Mouse (Mus musculus) ZHBTc4 (cell line): ENCODE measurements around the gene Ppfia4.

Source experiments
- DNase-seq: peaks from one replicate; pipeline ENCODE4 v3.0.0-alpha.2; 2011; ENCODE audit warnings: low read depth, low spot score

Ppfia4 gene

DNA sequence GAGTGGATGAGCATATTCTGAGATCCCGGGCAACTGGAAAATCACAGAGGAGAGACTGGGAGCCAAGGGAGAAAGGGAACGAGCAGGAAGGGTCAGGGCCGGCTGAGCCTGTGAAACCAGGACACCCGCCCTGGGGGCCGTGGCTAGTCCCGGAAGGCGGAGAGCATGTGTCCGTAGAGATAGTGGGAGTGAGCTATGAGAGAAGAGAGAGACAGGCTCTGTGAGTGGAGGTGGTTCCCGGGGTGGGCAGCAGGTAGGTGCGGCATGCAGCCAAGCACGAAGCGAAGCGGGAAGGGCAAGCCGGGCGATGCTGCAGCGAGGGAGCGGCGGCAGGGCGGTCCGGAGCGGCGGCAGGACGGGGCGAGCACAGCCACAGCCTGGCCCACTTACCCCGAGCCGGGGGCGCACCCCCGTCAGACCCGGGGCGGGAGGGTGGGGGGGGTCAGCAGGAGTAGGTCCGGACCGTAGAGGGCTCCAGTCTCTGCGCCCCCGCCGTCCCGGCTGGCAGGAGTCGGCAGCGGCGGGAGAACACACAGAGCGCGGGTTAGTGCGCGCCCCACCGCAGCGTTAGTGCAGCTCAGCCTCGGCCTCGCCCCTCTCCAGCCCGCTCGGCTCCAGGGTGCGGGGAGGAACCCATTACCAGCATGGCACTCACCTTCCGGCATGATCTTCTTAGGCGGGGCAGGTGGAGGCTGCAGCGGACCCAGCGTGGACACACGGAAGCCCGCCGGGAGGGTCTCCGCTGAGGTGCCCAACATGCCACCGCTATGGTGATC is 33.9 kb downstream of the Ppfia4 start:
- DNase-seq = peak; percentile 56

DNA sequence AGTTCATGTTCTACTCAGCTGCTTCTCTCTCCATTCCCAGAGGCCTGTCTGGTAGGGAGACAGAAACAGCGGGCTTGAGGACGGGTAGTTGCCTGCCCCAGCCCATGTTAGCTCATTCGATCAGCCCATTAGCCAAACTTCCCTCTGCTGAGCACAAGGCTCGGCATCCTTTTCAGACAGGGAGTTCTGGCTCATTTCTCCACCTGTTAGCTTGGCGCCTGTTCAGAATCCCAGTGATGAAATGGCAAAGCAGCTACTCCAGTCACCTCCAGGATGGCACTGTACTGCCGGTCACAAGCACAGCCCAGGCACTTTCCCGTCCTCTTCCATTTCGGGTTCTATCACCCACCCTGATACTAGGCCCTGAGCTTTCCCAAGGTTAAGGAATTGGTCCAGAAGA is 35.5 kb downstream of the Ppfia4 start:
- DNase-seq = no peak

DNA sequence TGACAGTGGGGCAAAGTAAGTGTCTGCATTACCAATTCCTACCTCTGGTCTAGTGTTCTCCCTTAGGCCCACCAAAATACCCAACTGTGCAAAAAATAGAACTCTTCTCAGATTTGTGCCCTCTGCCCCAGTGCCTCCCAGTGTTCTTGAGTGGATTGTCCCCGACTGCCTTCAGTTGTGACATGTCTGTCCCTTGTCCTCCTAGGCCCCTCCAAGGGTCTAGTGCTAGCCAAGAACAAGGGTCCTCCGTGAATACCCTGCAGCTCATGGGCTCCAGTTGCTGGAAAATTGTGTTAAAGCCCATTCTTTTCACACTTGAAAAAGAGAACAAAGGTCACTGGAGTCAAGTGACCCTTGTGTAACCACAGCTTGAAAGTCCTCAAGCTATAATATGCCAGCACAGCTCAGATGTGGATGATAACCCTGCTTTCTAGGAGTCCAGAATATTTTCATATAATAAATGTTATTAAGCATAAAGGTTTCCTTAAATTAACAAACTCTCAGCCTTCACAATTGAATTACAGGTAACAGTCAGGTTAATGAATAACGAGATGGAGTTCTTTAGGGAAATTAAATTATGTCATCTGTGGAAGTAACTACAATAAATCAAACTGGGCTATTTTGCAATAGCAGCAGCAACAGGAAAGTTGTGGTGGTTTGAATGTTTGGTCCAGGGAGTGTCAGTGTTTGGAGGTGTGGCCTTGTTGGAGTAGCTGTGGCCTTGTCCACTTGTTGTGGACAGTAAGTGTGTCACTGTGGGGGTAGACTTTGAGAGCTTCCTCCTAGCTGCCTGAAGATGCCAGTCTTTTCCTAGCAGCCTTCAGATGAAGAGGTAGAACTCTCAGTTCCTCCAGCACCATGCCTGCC is 38.8 kb downstream of the Ppfia4 start:
- no peak for DNase-seq

DNA sequence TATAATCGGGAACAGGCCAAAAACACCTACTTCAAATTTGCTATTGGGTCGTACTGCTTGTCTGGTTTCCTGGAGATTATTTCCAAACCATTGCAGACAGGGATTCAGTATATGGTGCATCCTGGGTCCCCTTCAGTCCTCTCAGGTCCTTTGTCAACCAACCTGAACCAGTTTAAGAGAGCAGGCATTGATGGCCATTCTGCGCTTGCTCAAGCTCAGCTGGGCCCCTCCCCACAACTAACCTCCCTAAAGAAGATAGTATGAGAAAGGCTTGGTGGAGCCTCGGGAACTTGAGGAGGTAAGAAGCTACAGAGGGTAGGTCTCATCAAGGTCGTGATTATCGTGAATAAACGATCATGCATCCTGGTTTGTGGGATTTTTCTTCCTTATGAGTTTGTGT is 39.5 kb downstream of the Ppfia4 start:
- DNase-seq = no peak

DNA sequence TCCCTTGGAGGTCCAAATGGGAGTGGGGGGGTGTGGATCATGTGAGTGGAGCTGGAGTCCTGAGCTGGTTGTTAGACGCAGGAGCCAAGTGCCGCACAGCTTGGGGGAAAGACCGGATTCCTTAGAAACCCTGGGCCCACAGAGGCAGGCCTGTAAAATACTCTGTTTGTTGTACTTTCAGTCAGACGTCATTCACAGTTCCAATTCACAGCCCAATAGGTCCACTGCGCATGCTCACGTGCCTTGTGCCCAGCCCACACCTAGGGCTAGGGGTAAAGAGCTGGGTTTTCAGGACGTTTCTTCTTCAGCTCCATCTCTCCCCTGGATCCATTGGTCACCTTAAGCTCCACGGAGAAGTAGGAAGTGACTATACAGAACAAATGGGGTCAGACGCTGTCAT is 40.1 kb downstream of the Ppfia4 start:
- DNase-seq = no peak

DNA sequence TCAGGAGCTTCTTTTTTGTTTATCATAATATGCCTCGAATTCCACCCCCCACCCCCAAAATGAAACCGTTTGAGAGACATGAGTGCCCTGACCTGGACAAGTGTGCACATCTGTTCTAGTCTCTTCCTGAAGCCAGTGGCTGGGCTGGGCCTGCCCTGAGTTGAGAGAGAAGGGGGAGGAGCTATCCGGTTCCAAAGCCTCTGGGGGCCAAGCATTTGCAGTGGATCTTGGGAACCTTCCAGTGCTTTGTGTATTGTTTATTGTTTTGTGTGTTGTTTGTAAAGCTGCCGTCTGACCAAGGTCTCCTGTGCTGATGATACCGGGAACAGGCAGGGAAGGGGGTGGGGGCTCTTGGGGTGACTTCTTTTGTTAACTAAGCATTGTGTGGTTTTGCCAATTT is 40.7 kb downstream of the Ppfia4 start:
- peak; percentile 52 for DNase-seq

DNA sequence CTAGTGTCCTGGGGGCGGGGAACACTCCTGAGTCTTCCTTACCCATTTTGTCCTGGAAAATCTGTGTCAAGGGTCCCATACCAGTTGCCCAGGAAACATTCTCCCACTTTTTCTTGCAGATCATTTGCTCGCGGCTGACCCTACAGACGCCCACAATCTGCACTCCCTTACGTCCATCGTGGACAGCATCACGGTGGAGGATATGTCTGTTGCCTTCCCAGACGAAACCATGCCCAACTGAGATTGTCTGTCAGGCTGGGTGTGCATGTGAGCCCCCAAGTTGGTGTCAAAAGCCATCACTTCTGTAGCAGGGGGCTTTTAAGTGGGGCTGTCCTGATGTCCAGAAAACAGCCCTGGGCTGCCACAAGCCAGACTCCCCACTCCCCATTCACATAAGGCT is 41.2 kb downstream of the Ppfia4 start:
- DNase-seq = no peak

DNA sequence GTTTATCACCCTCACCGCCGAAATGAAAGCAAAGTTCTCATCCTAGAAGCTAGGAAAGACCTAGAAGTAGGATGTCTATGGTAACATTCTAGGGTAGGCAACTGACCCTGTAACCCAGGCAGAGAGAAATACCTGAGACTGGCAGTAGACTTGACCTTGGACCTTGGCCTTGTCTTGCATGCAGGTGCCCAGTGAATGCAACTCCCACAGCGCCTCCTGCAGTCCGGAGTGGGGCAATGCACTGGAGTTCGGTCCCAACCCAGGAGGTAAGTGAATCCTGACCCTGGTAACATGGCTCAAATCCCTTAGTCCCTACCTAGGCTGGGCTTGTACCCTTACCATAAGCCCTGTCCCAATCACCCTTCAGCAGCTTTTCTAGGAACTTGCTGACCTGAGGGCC is 41.8 kb downstream of the Ppfia4 start:
- peak; percentile 81 for DNase-seq

DNA sequence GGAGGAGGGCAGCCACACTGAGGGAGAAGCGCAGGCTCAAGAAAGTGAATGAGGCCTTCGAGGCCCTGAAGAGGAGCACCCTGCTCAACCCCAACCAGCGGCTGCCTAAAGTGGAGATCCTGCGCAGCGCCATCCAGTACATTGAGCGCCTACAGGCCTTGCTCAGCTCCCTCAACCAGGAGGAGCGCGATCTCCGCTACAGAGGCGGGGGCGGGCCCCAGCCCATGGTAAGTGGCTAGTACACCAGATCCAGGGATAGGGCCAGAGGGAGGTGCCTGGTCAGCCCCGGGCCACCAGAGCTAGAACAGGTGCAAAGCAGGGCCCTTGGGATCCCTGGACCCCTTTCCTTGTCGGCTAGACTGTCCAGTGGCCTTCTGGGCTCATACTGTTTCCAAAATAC is 42.4 kb downstream of the Ppfia4 start:
- peak; percentile 52 for DNase-seq

DNA sequence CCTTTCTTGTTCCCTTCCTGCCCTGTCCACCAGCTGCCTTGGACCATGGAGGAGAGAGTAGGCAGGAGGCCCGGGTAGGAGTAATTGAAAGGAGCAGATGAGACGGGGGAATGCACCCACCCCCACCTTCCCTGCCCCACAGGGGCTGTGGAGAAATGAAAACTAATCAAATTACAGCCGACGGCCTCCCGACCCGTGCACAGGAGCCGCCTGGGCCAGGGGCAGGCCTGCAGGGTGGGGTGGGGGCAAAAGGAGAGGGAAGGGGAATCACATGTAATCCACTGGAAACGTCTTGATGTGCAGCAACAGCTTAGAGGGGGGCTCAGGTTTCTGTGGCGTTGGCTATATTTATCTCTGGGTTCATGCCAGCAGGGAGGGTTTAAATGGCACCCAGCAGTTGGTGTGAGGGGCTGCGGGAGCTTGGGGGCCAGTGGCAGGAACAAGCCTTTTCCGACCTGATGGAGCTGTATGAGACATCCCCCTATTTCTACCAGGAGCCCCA is 43.1 kb downstream of the Ppfia4 start, which contains the start of gene Myog:
Gene Myog, plus strand, starts transcription at position 392 of the 502 bp plus-strand sequence.
- no peak for DNase-seq

DNA sequence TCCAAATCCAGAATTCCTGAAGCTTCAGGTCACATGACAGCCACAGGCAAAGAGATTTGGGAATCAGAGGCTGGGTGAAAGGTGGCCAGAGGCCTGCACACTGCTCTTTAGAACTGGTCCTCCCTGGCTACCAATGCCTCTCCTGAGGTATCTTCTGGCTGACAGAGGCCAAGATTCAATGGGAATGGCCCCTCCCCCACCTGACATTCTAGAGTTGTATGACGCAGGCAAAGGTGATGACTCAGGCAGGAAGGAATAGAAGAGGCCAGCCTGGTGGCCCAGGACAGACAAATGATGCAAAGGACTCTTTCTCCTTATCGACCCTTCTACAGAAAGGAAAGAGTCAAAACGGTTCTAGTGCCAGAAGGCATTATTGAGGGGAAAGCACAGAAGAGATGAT is 44.5 kb downstream of the Ppfia4 start:
- DNase-seq = no peak

DNA sequence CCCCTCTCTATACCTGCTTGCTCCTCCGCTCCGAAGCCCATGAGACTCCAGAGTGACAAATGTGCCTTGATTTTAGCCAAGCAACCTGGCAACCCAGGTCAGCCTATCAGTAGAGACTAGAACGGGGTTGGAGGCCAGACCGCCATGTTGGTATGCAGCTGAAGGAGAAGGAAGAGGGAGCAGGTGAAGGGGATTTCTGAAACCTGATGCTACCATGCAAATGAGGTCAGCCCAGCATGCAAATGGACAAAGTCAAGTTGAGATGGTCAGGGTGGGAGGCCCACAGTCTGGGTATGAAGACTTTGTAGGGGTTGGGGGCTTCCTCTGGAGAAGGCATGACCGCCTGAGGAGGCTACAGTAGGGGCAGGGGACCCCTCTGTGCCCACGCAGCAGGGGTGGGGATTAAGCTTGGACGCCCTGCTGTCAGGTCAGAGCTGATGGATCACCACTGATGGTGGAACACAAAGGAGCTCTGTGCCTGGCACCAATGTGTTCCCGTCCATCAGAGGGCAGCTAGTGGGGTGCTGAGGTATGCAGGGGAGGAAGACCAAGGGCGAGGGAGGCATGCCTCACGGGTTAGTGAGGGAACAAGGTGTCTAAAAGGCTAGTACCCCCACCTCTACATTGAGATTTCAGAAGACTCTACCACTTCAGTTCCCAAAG is 47.1 kb downstream of the Ppfia4 start:
- no peak for DNase-seq

DNA sequence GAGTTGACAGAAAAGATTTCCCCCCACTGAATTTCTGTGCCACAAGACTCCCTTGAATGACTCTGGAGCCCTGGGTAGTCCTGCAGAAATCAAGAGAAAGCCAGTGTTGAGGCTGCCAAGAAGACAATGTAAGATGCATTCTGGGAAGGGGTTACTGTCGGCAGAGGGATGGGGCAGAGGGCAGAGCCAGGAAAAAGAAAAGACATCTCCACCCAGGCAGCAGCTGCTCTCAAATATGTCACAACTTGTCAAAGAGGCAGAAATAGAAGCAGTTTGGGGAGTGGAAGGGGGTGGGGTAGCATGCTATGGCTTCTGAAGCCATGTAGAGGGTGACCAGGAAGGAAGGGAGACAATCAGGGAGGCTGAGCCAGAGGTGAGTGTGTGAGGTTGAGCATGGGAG is 49.6 kb downstream of the Ppfia4 start:
- DNase-seq = no peak

DNA sequence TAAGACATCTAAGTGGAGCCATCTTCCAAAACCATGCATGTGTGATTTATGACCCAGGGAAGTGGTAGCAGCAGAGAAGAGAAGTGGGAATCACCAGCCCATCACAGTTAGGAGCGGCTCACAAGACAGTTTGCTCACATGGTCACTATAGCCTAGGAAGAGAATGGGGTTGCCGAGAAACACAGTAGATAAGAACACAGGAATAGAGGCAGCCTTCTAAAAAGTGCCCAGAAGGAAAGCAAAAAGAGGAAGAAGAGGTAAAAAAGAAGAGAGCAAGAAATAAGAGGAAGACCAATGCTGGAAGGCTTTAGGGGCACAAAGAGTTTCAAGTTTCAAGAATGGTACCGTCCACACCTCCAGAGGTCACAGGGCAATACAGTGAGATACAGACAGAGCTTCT is 50.4 kb downstream of the Ppfia4 start:
- DNase-seq = no peak

DNA sequence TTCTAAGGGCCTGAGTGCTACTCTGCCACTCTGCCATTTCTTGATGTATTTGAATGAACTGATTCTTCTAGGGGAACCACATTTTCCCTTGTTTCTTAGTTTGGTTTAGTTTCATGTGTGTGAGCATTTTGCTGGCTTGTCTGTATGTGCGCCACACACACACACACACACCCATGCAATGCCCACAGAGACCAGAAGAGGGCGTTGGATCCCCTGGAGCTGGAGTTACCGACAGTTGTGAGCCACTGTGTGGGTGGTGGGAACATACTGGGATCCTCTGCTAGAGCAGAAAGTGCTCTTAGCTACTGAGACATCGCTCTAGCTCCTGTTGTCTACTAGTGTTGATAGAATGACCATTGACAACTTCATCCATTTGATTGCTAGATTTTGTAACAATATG is 51.2 kb downstream of the Ppfia4 start:
- peak; percentile 51 for DNase-seq

DNA sequence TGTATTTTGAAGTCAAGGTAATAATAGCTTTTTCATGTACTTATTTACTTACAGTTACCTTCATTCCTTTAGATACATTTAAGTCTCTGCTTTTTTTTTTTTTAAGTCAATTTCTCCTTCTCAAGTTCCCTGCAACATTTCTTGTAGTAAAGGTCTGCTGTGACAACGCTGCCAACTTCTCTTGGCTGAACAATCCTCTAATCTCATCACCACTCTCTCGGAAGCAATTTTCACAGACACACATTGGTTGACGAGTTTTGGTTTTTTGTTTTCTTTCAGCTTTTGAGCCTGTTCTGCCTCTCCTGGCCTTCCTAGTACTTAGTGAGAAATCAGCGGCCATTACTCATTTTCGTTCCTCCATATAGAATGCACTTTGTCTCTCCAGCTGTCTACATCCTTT is 52.6 kb downstream of the Ppfia4 start:
- DNase-seq = no peak

DNA sequence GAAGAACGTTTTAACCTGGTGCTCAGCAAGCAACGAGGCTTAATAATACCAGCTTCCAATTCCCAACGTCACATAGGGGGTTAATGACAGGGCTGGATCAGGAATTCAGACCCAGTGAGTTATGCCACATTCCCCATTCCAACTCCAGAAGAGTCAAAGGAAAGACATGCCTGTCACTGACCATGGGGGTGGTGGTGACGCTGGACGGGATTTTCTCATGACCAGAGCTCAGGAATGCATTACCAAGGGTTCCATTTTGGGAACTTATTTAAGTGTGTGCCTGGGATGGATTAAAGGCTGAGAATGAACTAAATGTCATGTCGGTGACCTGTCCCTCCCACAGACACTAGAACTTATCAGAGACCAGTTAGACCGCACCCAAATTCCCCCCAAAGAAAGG is 55.9 kb downstream of the Ppfia4 start:
- no peak for DNase-seq

DNA sequence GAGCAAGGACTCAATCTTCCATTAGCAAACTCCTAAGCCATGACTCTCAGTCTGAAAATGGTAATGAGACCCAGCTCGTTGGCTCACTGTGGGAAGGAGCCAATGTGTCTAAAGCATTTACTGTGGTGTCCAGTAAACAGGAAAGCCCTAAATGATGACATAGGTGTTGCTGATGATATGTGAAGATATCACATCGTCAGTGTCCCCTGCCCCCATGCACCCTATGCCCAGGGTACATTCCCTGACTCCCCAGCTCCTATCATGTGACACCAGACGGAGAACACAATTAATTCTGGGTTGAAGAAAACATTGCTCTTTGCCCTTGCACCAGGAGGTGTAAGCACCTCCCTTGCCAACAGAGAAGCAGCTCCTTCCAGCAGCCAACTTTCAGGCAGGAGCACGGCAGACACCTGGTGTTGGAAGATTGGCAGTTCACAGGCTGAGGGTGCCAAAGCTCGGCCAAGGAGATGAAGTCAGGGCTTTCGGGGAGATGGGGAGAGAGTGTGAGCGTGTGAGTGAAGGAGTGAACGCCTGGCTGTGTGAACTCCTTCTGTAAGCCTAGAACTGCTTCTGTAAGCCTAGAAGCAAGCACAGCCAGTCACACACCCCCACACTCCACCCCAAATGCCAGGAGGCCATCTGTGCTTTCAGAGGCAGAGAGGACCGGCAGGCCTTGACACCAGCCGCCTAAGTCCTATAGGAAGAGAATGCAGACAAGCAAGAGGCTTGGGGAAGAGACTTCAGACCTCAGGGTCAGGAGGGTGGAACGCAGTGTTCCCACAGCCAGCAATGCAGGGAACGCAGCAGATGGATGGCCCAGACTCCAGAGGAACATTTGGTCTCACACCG is 56.9 kb downstream of the Ppfia4 start:
- no peak for DNase-seq

DNA sequence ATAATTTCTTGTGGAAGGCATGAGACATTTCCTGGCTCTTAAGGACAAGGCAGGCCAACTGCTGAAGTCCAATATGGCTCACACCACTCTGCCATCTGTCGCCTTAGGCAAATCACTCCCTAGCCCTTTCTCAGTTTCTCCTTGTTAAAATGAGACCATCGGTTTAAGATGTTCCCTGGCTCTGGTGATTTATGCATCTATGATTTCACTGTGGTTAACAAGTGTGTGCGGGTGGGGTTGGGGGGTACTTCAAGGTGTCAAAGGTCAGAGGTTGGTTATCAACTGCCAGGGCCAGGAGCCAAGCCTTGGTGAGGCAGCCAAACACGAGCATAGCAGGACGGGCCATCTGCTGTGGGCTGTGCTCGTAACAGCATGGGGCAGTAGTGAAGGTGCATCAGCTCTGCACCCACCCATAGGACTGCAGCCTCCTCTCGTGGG is 58.2 kb downstream of the Ppfia4 start:
- no peak for DNase-seq

DNA sequence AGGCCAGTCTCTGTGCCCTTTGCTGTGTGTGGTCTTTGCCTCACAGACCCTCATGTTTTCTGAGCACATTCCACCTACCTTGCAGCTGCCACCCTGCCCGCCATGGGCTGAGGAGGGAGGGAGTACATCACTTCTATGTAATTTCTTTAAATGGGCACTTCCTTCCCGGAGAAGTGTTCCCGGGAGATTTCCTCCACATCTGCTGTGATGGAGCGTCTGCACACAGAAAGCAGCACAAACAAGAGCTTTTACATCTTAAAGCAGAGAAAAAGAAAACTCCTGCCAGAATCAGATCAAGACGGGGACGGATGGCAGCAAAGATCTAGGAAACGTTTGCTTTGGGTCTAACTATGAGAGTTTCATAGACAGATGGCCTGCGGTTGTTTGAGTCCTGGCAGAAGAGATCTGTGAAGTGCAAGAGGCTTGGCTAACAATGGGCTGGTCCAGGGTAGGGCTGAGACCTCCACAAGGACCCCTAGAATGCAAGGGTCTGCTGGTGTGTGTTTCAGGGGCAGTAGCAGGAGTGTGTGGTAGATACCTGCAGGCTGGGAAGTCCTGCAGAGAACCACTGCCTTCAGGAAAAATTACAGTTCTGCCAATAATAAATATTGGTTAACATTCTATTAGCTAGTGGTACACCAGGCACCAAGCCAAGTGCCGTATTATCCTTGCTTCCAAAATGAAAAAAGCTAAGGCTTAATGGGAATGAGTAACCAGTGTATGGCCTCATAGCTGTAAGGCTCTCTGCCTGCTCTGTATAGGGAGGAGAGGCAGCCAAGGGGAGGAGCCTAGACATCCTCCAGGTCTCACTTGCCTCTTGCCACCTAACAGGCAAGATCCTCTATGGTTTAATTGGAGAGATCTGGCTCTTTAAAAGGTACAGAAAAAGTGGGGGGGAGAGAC is 59.0 kb downstream of the Ppfia4 start:
- DNase-seq = no peak
